ENCODE assay signal across 10 mouse cellular contexts in genomic region chr4:118031776-118032170, GRCm38 (mm10).
"Had no signal": no experiment of that assay in that cellular context is flagged by ENCODE, and none has a peak within 500 bp of the region (broad histone marks: within the 10 kb centered on the region; RNA-seq: fewer than 3 reads in every experiment).

No protein-coding gene starts in this region.

- H3K4me2 ChIP-seq: intestine, embryonic 15.5 days; limb, embryonic 12.5 days; liver, embryonic 15.5 days; midbrain, embryonic 12.5 days had no signal

- H3K27me3 ChIP-seq: intestine, embryonic 15.5 days; limb, embryonic 12.5 days; liver, embryonic 15.5 days; megakaryocyte, embryonic 14.5 days; midbrain, embryonic 12.5 days had no signal

- H3K9ac ChIP-seq: intestine, embryonic 15.5 days; limb, embryonic 12.5 days; liver, embryonic 15.5 days; midbrain, embryonic 12.5 days had no signal

- H3K36me3 ChIP-seq: intestine, embryonic 15.5 days; liver, embryonic 15.5 days; midbrain, embryonic 12.5 days had no signal

- H3K27ac ChIP-seq: intestine, embryonic 15.5 days; limb, embryonic 12.5 days; liver, embryonic 15.5 days; macrophage; midbrain, embryonic 12.5 days had no signal

- H3K4me3 ChIP-seq: intestine, embryonic 15.5 days; limb, embryonic 12.5 days; liver, embryonic 15.5 days; megakaryocyte, embryonic 14.5 days; midbrain, embryonic 12.5 days had no signal

- H3K9me3 ChIP-seq: intestine, embryonic 15.5 days; limb, embryonic 12.5 days; liver, embryonic 15.5 days; midbrain, embryonic 12.5 days had no signal

- DNase-seq: liver; right cerebral cortex, adult 18-20 months; right cerebral cortex, postnatal 25 days; thymus, postnatal 36 days had no signal

- H3K4me1 ChIP-seq: liver, embryonic 15.5 days had no signal
